Mouse (Mus musculus): ENCODE measurements at regions not wholly inside any gene's neighbourhood (a gene's known extent, or its start where the extent isn't known, plus 50 kb on each side); places are given as distances from the start of the nearest gene placed in this dataset.

DNA sequence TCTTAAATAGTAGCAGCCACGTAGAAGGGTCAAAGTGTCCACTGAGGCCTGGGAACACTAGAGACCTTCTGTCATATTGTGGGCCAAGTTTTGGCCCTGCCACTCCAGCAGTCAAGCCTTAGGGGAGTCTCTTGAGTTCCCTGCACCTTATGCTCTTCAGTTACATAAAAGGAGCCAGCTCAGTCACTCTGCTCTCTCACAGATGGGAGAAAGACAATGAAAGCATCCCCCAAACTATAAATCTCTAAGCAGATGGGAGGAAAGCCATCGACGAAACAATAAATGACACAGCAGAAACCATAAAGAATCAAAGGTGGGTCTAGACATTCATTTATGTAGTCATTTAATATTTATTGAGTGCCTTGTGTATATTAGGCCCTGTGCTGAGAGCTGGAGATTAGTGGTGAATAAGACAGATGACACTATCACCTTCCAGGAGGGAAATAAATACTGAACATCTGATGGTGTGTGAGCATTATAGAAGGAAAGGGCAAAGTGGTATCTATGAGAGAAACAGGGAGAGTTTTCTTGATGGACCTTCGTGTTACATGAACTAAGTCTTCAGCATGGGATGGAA lies 137.5 kb upstream of the Synpr start:
- no peak overlapping the region for H3K9ac ChIP-seq (replicated peaks)
- no peaks in the 10 kb centered on the region for H3K9me3 ChIP-seq (ENCODE audit: low read length)
- no peak overlapping the region for H3K4me2 ChIP-seq (ENCODE audit: low read depth, low read length)
- no peak overlapping the region for H3K27ac ChIP-seq (ENCODE audit: low read depth)
- DNase-seq (no peak), ATAC-seq (no peak)
- no peaks in the 10 kb centered on the region for H3K27me3 ChIP-seq (ENCODE audit: insufficient read depth, low read length)
- no peaks in the 10 kb centered on the region for H3K4me1 ChIP-seq (ENCODE audit: insufficient read depth)
- no peaks in the 10 kb centered on the region for H3K36me3 ChIP-seq (replicated peaks; ENCODE audit: insufficient read depth, low read length)
- no peak overlapping the region for H3K4me3 ChIP-seq (ENCODE audit: low read depth, low read length)
- TF ChIP-seq CTCF (IDR thresholded peaks at IDR 0.05; ENCODE audit: low read depth) = no peak
- TF ChIP-seq EP300 (IDR thresholded peaks at IDR 0.05; ENCODE audit: low read depth) = no peak
- 69% methylated on average over 4 of the region's 4 CpGs for WGBS (ENCODE audit: insufficient replicate concordance)

DNA sequence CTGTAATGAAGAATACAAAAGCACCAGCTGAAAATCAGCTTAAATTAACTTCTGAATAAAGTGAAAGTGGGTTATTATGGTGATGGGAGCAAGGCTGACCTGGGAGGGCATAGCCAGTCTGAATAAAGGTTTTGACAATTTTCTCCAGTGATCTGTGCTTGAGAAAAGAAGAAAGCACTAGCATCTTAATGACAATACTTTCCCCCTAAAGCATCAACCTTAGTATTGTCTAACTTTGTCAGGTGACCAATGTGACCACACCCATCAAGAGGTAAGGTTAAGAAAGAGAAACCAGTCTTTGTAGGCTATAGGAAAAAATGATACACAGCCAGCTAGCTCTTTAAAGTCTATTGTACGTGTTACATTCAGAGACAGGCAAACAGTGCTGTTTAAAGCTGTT lies 135.0 kb upstream of the Synpr start:
- WGBS (ENCODE audit: insufficient replicate concordance) = 55% methylated on average over 1 of the region's 1 CpGs
- Histone ChIP-seq H3K27me3 (ENCODE audit: insufficient read depth, low read length) (no peaks in the 10 kb centered on the region), H3K36me3 (replicated peaks; ENCODE audit: insufficient read depth, low read length) (no peaks in the 10 kb centered on the region), H3K4me2 (ENCODE audit: low read depth, low read length) (no peak overlapping the region), H3K9me3 (ENCODE audit: low read length) (no peaks in the 10 kb centered on the region), H3K4me3 (ENCODE audit: low read depth, low read length) (no peak overlapping the region), H3K9ac (replicated peaks) (no peak overlapping the region), H3K4me1 (ENCODE audit: insufficient read depth) (no peaks in the 10 kb centered on the region), H3K27ac (ENCODE audit: low read depth) (no peak overlapping the region)
- TF ChIP-seq EP300 (IDR thresholded peaks at IDR 0.05; ENCODE audit: low read depth) (no peak), CTCF (IDR thresholded peaks at IDR 0.05; ENCODE audit: low read depth) (no peak)
- no peak for ATAC-seq
- DNase-seq = no peak

DNA sequence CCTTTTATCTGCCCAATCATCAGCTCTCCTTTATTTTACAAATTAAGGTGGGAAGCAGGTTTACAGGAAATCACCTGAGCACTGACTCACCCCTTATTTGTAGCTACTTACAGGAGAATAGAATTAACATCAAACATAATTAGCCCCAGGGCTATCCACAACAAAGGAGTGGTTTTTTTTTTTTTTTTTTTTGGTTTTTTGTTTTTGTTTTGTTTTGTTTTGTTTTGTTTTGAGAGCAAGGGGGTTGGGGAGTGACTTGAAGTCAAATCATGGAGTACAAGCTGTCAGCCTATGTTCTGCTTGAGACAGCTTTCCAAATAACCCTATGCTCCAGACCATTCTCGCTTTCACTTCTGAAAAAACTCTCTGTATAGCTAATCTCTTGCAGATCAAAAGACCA lies 132.9 kb upstream of the Synpr start:
- ATAC-seq (no peak), DNase-seq (no peak)
- Histone ChIP-seq H3K9ac (replicated peaks) (no peak overlapping the region), H3K27me3 (ENCODE audit: insufficient read depth, low read length) (no peaks in the 10 kb centered on the region), H3K4me2 (ENCODE audit: low read depth, low read length) (no peak overlapping the region), H3K27ac (ENCODE audit: low read depth) (no peak overlapping the region), H3K9me3 (ENCODE audit: low read length) (no peaks in the 10 kb centered on the region), H3K4me1 (ENCODE audit: insufficient read depth) (no peaks in the 10 kb centered on the region), H3K36me3 (replicated peaks; ENCODE audit: insufficient read depth, low read length) (no peaks in the 10 kb centered on the region), H3K4me3 (ENCODE audit: low read depth, low read length) (no peak overlapping the region)
- TF ChIP-seq EP300 (IDR thresholded peaks at IDR 0.05; ENCODE audit: low read depth) (no peak), CTCF (IDR thresholded peaks at IDR 0.05; ENCODE audit: low read depth) (no peak)
- 68% methylated on average over 1 of the region's 1 CpGs for WGBS (ENCODE audit: insufficient replicate concordance)

DNA sequence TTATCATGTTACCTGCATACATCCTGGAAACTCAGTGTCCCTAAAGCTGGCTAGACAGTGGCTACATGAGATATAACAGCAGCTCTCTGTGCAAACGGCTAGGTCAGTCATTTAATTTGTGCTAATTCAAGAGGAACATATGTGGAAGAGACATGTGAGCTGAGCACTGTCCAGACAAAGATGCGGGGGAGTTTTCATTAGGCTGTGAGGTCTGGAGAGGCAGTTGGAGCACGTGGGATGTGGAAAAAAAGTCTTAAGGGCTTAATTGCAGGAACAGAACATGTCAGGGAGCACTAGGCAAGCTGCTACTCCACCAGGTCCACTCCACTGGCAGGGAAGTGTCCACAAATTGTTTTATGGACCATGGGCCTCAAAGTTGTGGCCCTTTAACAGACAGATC lies 108.4 kb upstream of the Synpr start:
- no peak for ATAC-seq
- Histone ChIP-seq H3K27ac (ENCODE audit: low read depth) (no peak overlapping the region), H3K27me3 (ENCODE audit: insufficient read depth, low read length) (no peaks in the 10 kb centered on the region), H3K4me2 (ENCODE audit: low read depth, low read length) (no peak overlapping the region), H3K4me1 (ENCODE audit: insufficient read depth) (no peaks in the 10 kb centered on the region), H3K4me3 (ENCODE audit: low read depth, low read length) (no peak overlapping the region), H3K9me3 (ENCODE audit: low read length) (no peaks in the 10 kb centered on the region), H3K36me3 (replicated peaks; ENCODE audit: insufficient read depth, low read length) (no peaks in the 10 kb centered on the region), H3K9ac (replicated peaks) (no peak overlapping the region)
- TF ChIP-seq EP300 (IDR thresholded peaks at IDR 0.05; ENCODE audit: low read depth) = no peak
- TF ChIP-seq CTCF (IDR thresholded peaks at IDR 0.05; ENCODE audit: low read depth) = no peak
- no peak for DNase-seq
- WGBS (ENCODE audit: insufficient replicate concordance) = 58% methylated on average over 3 of the region's 3 CpGs

- Histone ChIP-seq H3K27me3 (ENCODE audit: insufficient read depth, low read length) (no peaks in the 10 kb centered on the region), H3K9ac (replicated peaks) (no peak overlapping the region), H3K36me3 (replicated peaks; ENCODE audit: insufficient read depth, low read length) (no peaks in the 10 kb centered on the region), H3K27ac (ENCODE audit: low read depth) (no peak overlapping the region), H3K9me3 (ENCODE audit: low read length) (no peaks in the 10 kb centered on the region), H3K4me1 (ENCODE audit: insufficient read depth) (no peaks in the 10 kb centered on the region), H3K4me3 (ENCODE audit: low read depth, low read length) (no peak overlapping the region), H3K4me2 (ENCODE audit: low read depth, low read length) (no peak overlapping the region)
- 90% methylated on average over 1 of the region's 1 CpGs for WGBS (ENCODE audit: insufficient replicate concordance)
- ATAC-seq = no peak
- DNase-seq = no peak
- no peak for TF ChIP-seq CTCF (IDR thresholded peaks at IDR 0.05; ENCODE audit: low read depth)
- TF ChIP-seq EP300 (IDR thresholded peaks at IDR 0.05; ENCODE audit: low read depth) = no peak
Observed at GRCm38 (mm10) chr14:13177906-13178305, 106.7 kb upstream of the Synpr start.

DNA sequence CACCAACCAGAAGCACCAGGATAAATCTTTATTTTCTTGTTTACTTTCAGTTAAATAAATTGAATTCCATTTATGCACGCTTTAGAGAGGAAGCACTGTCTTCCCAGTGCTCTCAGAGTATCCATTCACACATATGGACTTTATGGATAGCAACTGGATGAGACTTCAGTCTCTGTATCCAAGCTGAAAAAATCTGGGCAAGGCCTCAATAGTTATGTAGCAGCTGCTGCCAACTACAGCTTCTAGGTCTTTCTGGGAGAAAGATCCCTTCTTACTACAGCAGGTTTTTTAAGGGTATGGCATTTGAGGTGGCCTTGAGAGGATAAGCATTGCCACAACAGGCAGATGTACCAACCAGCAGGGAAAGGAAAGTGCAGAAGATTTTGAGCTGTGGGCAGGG lies 93.8 kb upstream of the Synpr start:
- no peak for DNase-seq

GRCm38 (mm10) chr14:13192746-13193145 lies 91.8 kb upstream of the Synpr start:
- H3K9ac ChIP-seq (replicated peaks) = no peak overlapping the region
- no peak overlapping the region for H3K4me2 ChIP-seq (ENCODE audit: low read depth, low read length)
- H3K36me3 ChIP-seq (replicated peaks; ENCODE audit: insufficient read depth, low read length) = no peaks in the 10 kb centered on the region
- ATAC-seq (no peak), DNase-seq (no peak)
- WGBS (ENCODE audit: insufficient replicate concordance) = 44% methylated on average over 1 of the region's 1 CpGs
- H3K4me3 ChIP-seq (ENCODE audit: low read depth, low read length) = no peak overlapping the region
- H3K27me3 ChIP-seq (ENCODE audit: insufficient read depth, low read length) = no peaks in the 10 kb centered on the region
- no peaks in the 10 kb centered on the region for H3K9me3 ChIP-seq (ENCODE audit: low read length)
- H3K4me1 ChIP-seq (ENCODE audit: insufficient read depth) = no peaks in the 10 kb centered on the region
- no peak overlapping the region for H3K27ac ChIP-seq (ENCODE audit: low read depth)
- TF ChIP-seq EP300 (IDR thresholded peaks at IDR 0.05; ENCODE audit: low read depth) = no peak
- no peak for TF ChIP-seq CTCF (IDR thresholded peaks at IDR 0.05; ENCODE audit: low read depth)

More for the DNA sequence above, 93.8 kb upstream of the Synpr start:
- H3K27ac ChIP-seq (ENCODE audit: low read depth) = no peak overlapping the region
- ATAC-seq = no peak
- H3K27me3 ChIP-seq (ENCODE audit: insufficient read depth, low read length) = no peaks in the 10 kb centered on the region
- H3K36me3 ChIP-seq (replicated peaks; ENCODE audit: insufficient read depth, low read length) = no peaks in the 10 kb centered on the region
- no peaks in the 10 kb centered on the region for H3K9me3 ChIP-seq (ENCODE audit: low read length)
- H3K9ac ChIP-seq (replicated peaks) = no peak overlapping the region
- no peak overlapping the region for H3K4me3 ChIP-seq (ENCODE audit: low read depth, low read length)
- 61% methylated on average over 1 of the region's 1 CpGs for WGBS (ENCODE audit: insufficient replicate concordance)
- TF ChIP-seq CTCF (IDR thresholded peaks at IDR 0.05; ENCODE audit: low read depth) (no peak), EP300 (IDR thresholded peaks at IDR 0.05; ENCODE audit: low read depth) (no peak)
- H3K4me2 ChIP-seq (ENCODE audit: low read depth, low read length) = no peak overlapping the region
- H3K4me1 ChIP-seq (ENCODE audit: insufficient read depth) = no peaks in the 10 kb centered on the region
